Mouse (Mus musculus) fibroblast of lung, adult 2 months (primary cell): Measurements from ENCODE around the gene Tspan10.
"Not testable (repeated sequence)": the region's sequence is repeated elsewhere in the genome, so short reads cannot be mapped to it uniquely, and the experiment has no call there.

Experiments used
- DNase-seq: peaks from one replicate; pipeline ENCODE4 v3.0.0-alpha.2; 2011; ENCODE audit warnings: low read depth

Gene Tspan10

DNA sequence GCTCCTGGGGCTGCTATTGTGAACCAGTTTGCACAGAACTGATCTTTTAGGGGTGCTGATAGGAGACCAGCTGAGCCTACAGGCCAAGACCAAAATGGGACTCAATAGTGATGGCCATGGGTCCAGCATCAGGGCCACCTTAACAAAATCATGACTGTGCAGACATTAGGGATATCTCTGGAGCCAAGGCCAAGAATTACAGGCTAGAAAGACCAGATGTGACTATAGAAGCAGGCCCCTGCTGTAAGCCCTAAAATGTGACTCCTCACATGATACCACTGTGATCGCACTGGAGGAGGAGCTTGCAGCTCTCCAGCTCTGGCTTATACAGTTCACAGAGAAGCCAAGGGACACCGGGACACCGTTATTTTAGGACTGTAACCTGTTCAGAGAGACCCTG lies at the start of gene Tspan10:
Gene Tspan10 (plus strand): TSS at position 301 of the 400 bp plus-strand sequence.
- no peak for DNase-seq

DNA sequence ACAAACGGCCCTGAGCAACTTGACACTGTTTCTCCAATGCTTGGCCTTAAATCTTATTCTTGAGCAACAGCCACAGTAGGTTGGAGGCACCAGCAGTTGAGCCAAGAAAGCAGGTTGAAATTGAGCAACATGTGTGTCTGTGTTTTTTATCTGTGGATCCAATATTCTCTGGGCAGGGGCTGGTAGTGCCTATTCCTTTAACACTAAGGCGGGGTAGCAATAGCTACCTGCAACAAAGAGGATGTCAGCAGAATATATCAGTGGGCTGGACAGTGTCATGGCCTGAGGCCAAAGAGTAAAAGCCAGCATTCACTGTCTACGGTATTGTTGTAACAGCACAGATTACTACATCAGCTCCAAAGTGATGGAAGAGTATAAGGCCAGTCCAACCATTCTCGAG lies 46.8 kb upstream of the Tspan10 start:
- no peak for DNase-seq

DNA sequence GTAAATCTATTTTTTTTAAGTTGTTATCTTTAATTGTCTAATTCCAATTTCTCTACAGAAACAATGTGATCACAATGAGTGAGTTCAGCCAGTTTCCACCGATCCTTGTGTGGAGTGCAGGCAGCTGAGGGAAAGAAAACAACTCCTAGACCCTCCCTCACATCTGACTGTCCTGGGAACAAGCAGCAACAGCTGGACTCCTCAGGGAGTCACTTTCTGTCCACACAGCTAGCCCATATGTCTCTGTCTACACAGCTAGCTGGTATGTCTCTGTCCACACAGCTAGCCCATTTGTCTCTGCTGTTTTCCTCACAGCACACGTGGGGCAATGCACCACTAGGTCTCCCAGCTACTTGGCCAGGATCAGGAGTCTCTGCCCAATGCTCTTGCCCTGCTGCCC lies 44.8 kb upstream of the Tspan10 start:
- DNase-seq, result no peak

DNA sequence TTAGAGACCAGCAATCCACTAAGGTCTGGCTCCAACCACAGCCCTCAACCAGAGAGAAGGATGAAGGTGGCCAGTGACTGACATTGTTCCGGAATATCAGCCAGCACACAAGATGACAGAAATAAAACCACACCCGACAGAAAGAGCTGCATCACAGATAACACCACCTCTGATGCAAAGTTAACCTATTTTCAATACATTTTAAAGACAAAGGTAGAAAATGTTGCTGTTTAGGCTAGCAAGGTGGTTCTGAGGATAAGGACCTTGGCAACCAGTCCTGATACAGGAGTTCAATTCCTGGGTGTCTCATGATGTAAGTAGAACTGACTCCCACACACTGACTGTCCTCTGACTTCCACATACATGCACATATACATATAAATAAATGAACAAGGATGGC lies 43.1 kb upstream of the Tspan10 start:
- DNase-seq, result no peak

DNA sequence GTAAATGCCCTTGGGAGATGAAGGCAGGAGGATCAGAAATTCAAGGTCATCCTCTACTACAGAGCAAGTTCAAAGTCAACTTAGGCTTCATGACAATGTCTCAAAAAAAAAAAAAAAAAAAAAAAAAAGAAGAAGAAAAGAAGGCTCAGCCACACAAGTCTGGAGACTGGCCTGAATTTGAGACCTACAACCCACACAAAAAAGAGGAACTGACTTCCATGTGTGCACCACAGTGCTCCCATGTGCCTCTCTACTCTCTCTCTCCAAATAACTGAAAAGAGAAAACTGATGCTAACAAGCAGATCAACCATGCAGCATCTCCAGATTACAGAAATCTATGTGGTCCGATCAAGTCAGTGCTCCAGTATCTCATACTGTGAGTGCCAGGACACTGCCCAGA lies 37.6 kb upstream of the Tspan10 start:
- DNase-seq, result no peak

DNA sequence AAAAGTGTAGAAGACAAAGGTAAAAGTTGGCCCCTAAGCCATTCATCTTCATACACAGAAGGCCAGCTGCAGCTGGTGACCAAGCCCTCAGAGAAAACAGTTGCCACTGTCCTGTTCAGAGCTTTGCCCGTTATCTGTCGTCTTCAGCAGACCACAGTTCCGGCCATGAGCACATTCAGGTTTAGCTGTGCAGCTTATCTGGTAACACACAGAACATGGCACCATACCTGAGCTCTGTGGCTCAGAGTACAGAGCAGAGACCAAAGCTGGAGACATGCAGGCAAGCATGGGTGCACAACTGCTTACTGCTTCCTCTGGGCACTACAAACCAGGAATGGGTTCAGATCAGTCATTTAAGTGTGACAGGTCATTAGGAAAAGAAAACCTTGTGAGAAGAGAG lies 36.6 kb upstream of the Tspan10 start:
- no peak for DNase-seq

DNA sequence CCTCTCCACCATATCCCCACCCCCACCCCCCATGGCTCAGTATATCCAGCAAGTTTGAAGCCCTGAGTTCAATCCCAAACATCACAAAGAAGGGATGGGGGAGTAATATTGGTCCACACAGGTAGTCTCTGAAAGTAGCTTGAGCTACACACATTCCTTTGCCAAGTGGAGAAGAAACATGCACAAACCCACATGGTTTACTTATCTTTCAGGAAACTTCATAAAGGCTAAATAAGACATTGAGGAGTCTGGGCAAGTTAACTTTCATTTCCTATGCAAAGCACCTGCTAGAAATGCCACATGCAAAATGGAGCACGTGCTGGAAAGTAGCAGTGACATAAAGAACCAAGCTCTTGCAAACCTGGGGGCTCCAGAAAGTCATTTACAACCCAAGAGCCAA lies 36.0 kb upstream of the Tspan10 start:
- DNase-seq, result no peak

DNA sequence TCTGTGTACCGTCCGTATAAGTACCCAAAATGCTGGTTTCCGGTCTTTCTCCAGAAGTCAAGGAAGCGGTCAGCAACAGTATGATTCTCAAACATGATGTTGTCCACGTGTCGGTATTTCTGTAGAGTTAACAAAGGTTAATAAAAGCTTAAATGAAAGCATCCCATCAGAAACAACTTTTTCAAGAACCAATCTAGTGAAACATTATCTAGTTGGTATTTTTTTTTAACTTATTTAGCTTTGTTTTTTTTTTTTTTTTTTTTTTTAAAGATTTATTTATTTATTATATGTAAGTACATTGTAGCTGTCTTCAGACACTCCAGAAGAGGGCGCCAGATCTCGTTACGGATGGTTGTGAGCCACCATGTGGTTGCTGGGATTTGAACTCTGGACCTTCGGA lies 28.8 kb upstream of the Tspan10 start:
- not testable (repeated sequence) for DNase-seq

DNA sequence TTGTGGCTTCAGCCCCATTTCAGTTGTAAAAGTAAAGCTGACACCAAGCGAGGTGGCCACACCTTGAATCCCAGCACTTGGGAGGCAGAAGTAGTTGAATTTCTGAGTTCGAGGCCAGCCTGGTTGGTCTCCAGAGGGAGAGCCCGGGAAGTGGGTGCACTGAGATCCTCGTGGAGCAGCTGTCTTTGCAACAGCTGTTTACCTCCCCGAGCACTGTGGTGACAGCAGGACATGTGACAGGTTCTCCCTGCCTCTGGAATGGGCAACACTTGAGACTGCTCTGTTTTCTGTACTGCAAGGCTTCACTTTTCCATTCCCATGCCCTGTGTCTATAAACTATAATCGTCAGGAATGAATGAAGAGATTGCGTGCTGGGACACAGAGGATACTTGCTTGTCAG lies 24.6 kb upstream of the Tspan10 start:
- DNase-seq, result no peak

DNA sequence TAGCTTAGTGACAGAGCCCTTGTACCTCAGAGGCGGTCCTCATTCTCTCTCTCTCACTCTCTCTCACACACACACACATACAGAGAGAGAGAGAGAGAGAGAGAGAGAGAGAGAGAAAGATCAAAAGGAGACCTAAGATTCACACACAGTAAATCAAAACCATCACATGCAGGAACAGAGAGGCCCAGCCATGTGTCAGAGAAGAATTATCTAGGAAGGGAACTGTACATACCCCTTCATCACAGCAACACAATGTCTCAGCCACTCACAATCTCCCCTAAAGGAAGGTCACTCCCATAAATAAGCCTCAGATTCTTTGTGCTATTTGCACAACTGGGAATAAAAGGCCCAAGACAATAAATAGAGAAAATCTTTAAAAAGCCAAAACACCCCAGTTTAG lies 23.9 kb upstream of the Tspan10 start:
- no peak for DNase-seq

DNA sequence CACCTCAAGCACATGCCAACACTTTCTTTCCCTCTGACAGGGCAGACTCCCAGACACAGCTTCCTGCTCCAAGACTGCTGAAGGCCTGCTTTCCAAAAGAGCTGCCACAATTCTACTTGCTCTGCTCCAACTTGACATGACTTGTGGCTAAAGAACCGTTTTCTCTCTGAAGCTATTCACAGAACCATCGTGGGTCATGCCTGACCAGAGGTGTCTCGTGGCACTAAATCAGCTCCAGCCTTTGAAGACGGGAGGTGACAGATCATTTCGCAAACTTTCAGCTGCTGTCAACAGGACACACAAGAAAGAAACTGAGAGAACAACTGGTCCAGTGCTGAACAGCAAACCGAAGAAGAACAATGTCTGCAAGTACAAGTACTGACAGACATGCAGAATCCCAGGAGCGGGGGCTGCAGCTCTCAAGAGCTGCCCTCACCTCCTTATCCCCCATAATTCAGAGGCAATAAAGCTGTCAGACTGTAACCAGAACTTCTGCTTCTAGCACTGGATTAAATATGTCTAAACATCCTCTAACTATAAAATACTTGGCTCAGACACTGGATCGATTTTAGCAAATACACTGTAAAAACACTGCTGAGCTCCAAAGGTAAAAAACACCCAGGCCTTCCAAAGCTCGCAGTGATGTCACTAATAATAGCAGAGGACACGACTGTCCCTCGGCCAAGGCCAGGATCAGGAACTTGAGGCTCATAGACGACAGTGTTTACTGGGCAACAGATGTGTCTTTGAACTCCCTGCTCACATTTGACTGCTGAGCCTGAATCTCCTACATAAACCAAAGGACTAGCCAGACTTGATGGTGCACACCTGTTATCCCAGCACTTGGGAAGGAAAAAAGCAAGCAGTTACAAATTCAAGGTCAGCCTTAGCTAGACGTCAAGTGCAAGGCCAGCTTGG lies 19.5 kb upstream of the Tspan10 start:
- DNase-seq, result no peak

DNA sequence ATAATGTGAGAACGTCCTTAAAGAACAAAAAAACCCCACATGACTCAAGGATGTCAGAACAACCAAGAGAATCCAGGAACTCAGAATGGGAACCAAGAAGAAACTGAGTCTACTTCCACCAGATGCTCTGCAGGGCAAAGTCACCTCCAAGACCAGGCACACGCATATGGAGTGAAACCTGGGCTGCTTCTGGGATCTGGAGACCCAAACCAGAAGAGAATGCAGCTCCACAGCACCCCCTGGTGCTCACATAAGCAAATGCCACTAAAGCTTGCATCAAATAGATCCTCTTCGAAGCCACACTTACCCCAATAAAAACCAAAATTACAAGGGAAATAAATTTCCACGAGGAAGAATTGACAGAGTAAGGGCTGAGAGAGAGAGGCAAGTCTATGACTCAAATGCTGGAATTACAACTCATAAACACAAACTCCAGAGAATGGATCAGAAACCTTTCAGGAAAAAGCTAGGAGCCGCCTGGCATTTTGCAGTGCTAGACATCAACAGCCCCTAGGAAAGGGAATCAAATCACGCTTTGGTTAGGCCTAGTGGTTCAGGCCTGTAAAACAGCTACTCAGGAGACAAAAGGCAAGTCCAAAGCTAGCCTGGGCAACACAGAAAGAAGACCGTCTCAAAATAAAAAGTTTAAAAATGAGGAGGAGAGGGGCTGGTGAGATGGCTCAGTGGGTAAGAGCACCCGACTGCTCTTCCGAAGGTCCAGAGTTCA lies 18.7 kb upstream of the Tspan10 start:
- peak; percentile 36 for DNase-seq

DNA sequence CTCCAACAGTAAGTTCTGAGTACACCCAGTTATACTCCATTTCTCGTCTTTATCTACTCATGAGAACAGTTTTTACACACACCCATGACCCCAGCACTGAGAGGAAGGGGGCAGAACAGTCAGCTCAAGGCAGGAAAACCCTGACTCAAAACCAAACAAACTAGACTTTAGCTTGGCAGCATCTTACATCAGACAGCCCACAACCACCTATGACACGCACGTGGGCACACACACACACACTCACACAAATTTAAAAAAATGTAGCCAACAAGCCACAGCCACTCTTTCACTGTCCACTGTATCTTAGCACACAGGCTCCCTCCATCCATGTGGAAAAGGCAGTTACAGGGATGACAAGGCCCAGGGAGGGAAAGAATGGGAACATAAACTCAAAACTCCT lies 15.7 kb upstream of the Tspan10 start:
- no peak for DNase-seq

DNA sequence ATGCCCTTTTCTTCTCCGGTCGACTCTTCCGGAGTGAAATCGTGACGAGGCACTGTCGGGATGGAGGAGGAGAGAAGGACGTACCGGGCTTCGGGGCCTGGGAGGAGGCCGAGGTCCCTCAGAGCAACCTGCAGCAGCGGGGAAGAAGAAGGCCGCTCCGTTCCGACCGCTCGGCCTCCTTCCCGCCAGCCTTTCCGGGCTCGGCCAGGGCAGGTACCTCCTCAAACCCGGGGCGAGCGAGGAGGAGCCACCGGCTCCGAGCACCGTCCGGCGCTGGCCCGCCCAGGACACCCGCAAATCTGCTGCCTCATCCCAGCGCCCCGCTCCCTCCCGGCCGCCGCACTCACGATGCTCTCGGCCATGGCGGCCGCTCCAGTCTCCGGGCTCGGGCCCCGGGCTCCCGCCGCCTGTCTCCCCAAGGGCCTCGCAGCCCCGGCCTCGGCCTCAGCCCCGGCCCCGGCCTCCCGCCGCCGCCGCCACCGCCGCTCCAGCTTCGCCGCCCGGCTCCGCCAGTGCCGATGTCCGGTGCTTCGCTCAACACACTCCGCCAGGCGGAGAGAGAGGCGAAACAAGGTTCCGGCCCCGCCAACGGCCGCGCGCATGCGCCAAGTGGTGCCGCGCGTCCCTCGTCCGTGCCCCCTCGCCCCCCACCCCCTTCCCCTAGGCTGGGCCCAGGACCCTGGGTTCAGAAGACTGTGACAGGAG lies 5.1 kb upstream of the Tspan10 start, which contains the start of gene Nploc4:
Gene Nploc4 (minus strand): TSS at position 557 of the 705 bp plus-strand sequence.
- peak; percentile 44 for DNase-seq

DNA sequence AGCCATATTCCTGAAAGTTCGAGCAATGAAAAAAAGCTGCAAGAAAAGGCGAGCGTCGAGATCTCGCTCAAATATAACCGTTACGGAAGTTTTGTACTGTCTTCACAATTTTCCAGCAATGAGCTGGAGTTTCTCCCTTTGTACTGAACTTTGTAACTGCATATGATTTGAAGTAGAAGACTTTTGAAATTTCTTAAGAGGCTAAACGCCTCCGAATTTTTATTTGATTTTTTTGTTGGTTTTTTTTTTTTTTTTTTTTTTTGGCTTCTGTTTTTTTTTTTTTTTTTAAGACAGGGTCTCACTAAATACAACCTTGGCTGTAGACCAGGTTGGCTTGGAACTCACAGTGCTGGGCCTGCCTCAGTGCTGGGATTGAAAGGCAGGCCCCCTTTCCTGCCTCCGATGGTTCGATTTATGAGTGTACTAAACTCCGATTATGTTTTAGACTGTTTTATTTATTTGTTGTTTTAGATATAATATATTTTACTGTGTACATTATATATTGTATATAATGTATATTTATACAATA lies 4.5 kb upstream of the Tspan10 start:
- DNase-seq, result no peak

DNA sequence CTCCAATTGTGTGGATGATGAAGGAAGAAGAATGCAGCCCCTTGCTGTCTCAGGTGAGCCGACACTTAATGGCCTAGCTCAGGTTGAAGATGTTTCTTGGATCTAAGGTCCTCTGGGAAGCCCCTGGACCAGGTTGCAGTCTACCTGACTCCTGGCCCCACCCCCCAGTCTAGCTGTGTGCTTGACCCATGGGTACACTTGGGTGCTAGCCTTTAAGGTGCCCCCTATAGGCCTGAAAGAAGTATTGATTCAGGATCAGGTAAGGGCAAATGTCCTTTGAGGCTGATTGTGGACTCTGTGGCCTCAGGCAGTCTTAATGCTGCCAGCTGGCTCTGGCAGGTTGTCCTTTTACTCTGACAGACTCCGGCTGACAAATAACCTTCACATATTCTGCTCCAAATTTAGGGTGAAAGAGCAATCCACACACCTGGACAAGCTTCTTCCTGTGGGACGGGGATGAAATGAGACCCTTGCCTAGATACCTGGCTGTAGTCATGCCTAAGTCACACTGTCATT lies 379 bp downstream of the Tspan10 start:
- DNase-seq, result no peak

DNA sequence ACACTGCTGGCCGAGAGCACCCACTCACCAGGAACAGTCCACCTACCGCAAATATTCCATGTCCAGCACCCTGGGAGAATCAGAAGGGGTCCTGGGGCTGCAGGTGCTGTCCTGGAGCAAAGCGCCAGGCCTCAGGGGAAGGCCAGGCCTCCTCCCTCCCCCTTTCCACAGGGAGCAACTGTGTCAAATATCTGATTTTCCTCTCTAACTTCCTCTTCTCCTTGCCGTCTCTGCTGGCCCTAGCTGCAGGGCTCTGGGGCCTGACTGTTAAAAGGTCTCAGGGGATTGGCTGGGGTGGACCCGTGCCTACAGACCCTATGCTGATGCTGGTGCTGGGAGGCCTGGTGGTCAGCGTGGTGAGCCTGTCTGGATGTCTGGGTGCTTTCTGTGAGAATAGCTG lies 1.7 kb downstream of the Tspan10 start:
- no peak for DNase-seq

DNA sequence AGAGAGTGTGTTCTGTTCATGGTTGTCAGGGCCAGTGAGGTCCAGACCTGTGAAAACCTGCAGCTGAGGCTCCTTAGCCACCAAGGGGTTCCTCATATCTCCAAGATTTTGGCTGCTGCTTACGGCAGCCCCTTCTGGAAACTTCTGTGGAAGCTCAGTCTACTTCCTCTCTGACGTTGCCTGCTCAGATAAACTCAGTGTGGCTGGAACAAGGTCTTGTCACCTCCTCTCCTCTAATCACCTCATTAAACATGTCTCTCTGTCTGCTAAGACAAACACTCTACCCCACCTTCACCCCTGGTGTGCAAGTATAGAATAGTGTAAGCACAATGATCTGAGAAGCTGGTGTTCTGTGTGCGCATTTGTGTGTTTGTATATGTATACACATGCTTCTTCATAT lies 3.0 kb downstream of the Tspan10 start:
- no peak for DNase-seq

DNA sequence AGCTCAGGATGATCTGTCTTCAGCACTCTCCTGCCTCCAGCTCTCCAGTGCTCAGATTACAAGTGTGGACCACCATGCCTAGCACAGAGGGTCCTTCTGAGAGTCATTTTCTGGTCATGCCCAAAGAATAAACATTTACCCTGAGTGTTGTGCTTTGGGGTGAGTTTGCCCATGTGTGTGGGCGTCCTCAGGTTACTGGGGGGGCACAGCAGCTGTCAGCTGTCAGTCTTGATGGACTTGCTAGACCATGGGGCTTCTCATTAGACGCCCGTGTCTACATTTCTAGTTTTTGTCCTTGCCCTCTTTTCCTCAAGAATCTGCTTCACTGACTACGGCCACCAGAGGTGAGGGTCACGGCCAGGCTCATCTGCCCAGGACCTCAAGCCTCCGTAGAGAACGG lies 4.7 kb downstream of the Tspan10 start:
- DNase-seq, result no peak

DNA sequence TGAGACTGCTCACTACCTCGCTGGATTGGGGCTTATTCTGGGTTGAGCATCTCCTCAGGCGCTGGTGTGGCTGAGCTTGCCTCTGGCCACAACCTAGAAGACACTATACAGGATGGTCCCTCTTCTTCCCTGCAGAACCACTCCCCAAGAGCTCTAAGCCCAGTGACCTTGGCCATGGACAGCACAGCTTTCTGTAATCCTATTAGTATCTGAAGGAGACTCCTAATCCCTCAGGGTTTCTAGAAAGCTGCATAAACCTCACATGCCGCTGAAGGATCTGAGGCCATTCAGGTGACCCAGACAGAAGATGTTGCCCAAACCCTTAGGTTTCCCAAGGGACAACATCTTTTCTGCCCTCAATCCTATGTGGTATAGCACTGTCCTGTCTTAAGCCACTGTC lies 9.8 kb downstream of the Tspan10 start:
- no peak for DNase-seq

DNA sequence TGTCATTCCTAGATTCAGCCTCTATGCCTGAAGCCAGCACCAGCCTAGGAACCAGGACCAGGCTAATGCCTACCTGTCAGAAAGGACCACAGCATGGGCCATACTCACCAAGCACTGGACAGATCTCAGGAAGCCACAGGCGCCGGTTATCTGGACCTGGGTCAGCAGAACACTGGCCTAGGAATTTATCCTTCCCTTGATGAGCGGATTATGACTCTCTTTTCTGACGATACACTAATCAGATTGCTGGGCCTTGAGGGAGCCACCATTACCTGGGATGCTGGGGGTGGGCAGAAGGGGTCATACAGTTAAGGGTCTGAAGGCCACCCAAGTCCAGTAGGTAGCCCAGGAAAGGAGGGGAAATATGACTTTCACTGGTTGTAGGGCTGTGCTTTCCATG lies 10.9 kb downstream of the Tspan10 start, which contains the start of gene Pde6g:
Gene Pde6g (minus strand): TSS at position 195 of the 400 bp plus-strand sequence.
- DNase-seq, result no peak

DNA sequence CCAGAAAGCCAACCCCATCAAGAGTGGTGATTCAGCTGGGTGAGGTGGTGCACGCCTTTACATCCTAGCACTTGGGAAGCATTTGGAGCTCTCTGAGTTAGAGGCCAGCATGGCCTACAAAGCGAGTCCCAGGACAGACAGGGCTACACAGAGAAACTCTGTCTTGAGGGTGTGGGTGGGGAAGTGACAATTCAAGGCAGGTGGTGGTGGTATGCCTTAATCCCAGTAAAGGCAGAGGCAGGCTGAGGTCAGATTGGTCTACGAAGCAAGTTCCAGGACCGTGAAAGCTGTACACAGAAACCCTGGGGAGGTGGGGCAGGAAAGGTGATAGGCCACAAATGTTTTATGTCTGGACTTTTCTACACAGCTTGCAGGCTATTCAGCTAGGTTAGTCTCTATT lies 12.5 kb downstream of the Tspan10 start:
- DNase-seq, result no peak
